Mouse (Mus musculus) adrenal gland, postnatal 0 days (tissue): ENCODE results near the gene Olfr911-ps1. TPM values are rescaled to one million over a fixed set of nuclear protein-coding genes. Genes with fewer than 3 reads are reported as not detected.

Experiments used
- polyA plus RNA-seq: library from polyadenylated mRNA; unstranded; fragments of >200 nt; fragmentation: Nextera tagmentation; extraction: Ambion mirVana; gene quantifications from 2 replicates; pipeline ENCODE4 v1.2.1, GENCODE M21; 2015

Olfr911-ps1 gene
- polyA plus RNA-seq = not detected in 2 replicates

GRCm38 (mm10) chr9:38521280-38521679 is at the start of gene Olfr911-ps1:
Gene Olfr911-ps1 (plus strand): TSS chr9:38521580.

DNA sequence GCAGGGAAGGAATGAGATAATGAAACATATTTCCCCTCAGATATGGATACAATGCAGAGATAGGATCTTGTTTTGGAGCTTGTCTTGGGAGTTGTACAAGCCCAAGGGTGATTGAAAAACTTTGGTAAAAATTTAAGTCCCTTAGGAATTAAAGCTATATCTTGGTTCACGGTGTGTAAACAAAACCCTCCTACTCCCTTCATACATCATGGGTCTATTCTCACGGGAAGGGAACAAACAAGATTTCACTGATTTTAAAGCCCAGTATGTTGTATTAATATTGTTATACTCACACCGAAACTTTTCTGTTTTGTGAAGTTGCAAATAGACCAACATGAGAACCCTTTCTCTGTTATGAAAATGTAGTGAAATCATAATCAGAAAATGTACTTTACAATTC is 34.6 kb upstream of the Olfr911-ps1 start, which contains the start of gene Olfr906:
TSS of gene Olfr906 (plus strand) at position 301 of the 400 bp plus-strand sequence.

DNA sequence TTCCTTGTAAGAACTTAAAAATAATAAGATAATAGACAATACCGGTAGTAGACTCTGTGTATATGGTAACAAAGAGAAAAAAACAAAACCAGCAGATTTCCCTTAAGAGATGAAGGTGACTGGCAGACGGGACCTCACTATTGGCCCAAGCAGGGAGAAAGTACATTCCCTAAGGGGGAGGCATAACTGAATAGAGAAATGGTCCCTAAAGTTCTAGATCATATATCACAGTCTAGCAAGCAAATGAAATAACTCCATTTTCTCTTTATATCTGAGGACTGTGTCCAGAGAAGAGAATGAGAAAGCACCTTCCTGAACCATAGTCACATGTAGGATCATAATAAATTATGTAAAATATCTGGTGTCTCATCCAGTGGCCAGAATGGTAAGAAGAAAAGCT is 25.9 kb upstream of the Olfr911-ps1 start, which contains the start of gene Olfr907:
TSS of gene Olfr907 (plus strand) at position 301 of the 400 bp plus-strand sequence.

DNA sequence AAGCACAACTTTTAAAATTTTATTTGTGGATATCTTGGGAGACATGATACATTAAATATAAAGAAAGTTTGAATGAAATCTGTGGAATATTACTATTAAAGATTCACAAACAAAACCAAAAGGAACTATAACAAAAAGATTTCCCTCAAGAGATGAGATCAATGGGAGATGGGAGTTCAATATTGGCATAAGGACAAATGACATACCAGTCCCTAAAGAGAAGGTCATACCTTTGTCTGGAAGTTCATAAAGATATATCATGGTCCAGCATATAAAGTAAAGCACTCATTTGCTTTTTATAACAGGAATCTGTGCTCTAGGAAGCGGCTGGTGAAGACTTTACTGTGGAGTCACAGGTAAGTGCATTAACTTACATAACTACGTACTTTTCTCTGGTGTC is 16.2 kb downstream of the Olfr911-ps1 start, which contains the start of gene Olfr910:
TSS of gene Olfr910 (plus strand) at position 301 of the 400 bp plus-strand sequence.

Other genes with a start within 250 kb of the Olfr911-ps1 start
- gene Olfr896-ps1, start 230.5 kb upstream of the Olfr911-ps1 start, polyA plus RNA-seq = not detected in 2 replicates
- not detected in 2 replicates for gene Olfr25, start 192.5 kb upstream of the Olfr911-ps1 start, polyA plus RNA-seq
- gene Olfr898, start 173.2 kb upstream of the Olfr911-ps1 start, polyA plus RNA-seq = not detected in 2 replicates
- gene Olfr250, start 154.7 kb upstream of the Olfr911-ps1 start, polyA plus RNA-seq = not detected in 2 replicates
- gene Olfr251, start 144.5 kb upstream of the Olfr911-ps1 start, polyA plus RNA-seq = not detected in 2 replicates
- gene Olfr147, start 119.9 kb upstream of the Olfr911-ps1 start, polyA plus RNA-seq = not detected in 2 replicates
- not detected in 2 replicates for gene Olfr901, start 92.1 kb upstream of the Olfr911-ps1 start, polyA plus RNA-seq
- not detected in 2 replicates for gene Olfr902, start 73.9 kb upstream of the Olfr911-ps1 start, polyA plus RNA-seq
- not detected in 2 replicates for gene Olfr904, start 58.4 kb upstream of the Olfr911-ps1 start, polyA plus RNA-seq
- not detected in 2 replicates for gene Olfr905, start 50.5 kb upstream of the Olfr911-ps1 start, polyA plus RNA-seq
- not detected in 2 replicates for gene Olfr906, start 34.5 kb upstream of the Olfr911-ps1 start, polyA plus RNA-seq
- gene Olfr907, start 25.8 kb upstream of the Olfr911-ps1 start, polyA plus RNA-seq = not detected in 2 replicates
- not detected in 2 replicates for gene Olfr910, start 16.3 kb downstream of the Olfr911-ps1 start, polyA plus RNA-seq
- not detected in 2 replicates for gene Olfr912, start 58.6 kb downstream of the Olfr911-ps1 start, polyA plus RNA-seq
- gene Olfr913, start 71.2 kb downstream of the Olfr911-ps1 start, polyA plus RNA-seq = not detected in 2 replicates
- gene Olfr914, start 83.5 kb downstream of the Olfr911-ps1 start, polyA plus RNA-seq = not detected in 2 replicates
- gene Olfr916, start 138.3 kb downstream of the Olfr911-ps1 start, polyA plus RNA-seq = not detected in 2 replicates
- gene Olfr917, start 144.3 kb downstream of the Olfr911-ps1 start, polyA plus RNA-seq = not detected in 2 replicates
- gene Olfr918, start 153.0 kb downstream of the Olfr911-ps1 start, polyA plus RNA-seq = not detected in 2 replicates
- not detected in 2 replicates for gene Olfr919, start 182.1 kb downstream of the Olfr911-ps1 start, polyA plus RNA-seq
- 27.9 and 38.3 TPM in 2 replicates for gene Vwa5a, start 196.7 kb downstream of the Olfr911-ps1 start, polyA plus RNA-seq
- gene Olfr920, start 230.7 kb downstream of the Olfr911-ps1 start, polyA plus RNA-seq = 0.13 and 0.35 TPM in 2 replicates